Mouse (Mus musculus): ENCODE data around the gene Trim44.

Trim44 gene

DNA sequence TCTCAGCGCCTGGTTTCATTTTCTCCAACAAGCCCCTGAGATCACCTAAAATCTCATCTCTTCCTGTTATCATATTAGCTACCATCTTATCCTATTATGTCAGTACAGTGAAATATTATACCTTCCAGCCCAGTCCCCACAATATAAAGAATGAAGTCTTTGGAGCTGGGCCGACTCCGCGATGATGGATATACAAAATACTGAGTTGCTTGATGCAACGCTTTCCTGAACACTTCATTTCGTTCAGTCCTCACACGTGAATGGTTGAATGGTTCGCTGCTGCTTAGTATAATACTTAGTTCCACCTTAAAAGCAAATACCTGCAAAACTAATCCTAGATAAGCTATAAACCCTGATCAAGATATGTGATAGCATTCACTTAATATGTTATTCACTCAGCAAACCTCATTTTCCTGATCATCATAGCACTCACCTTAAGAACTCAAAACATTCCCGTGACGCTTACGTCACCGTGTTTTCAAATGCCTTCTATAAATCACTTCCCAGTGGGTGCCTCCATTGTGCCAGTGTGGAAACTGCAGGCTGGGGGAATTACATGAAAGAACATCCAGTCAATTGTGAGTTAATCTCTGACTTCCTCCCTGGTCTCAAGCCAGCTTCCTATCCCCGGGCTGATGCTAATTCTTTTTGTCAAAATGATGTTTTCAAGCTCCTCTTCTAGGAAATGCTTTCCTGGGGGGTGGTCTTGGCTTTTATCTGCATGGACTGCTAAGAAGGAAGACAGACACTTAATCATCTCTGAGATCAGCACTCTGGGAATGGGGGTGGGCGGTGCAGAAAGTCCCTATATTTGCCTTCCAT, at the start of gene Trim44:
Gene Trim44, minus strand, starts transcription at position 466 of the 822 bp plus-strand sequence.
- DNase-seq, result no peak

DNA sequence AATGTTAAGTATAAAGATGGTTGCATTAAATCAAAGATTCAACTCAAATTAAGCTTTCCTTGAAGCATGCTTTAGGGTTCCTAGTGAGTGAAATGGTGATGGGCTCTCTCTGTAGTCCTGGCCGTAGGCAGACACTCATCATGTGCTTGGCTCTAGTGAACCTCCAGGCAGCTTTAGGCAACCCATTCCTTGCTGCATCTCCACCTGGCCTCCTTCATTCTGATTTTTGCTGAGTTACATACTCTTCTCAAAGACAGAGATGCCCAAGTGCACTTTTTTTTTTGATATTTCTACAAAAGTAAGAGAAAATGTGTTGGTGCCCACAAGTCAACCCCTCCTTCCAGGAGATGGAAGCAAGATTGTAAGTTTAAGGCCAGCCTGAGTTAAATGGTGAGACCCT, 47.5 kb upstream of the Trim44 start:
- DNase-seq, result no peak

DNA sequence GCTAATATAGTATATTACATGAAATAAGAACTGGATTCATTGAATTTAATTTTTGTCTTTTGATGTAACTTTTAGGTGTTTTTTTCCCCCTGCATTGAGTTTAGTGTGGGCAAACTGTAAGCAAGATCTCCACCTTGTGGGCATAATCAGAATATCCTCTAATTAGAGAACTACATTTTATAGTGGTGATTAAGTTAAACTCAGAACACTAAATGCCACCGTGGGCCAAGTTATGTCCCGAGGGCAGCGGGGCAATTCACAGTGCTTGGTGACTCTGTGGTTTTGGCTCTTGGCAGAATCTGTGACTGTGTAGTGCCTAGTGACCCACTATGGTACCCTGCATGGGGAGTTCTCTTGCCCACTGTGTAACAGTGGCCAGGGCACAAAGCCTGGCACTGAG, 45.8 kb upstream of the Trim44 start:
- no peak for DNase-seq

DNA sequence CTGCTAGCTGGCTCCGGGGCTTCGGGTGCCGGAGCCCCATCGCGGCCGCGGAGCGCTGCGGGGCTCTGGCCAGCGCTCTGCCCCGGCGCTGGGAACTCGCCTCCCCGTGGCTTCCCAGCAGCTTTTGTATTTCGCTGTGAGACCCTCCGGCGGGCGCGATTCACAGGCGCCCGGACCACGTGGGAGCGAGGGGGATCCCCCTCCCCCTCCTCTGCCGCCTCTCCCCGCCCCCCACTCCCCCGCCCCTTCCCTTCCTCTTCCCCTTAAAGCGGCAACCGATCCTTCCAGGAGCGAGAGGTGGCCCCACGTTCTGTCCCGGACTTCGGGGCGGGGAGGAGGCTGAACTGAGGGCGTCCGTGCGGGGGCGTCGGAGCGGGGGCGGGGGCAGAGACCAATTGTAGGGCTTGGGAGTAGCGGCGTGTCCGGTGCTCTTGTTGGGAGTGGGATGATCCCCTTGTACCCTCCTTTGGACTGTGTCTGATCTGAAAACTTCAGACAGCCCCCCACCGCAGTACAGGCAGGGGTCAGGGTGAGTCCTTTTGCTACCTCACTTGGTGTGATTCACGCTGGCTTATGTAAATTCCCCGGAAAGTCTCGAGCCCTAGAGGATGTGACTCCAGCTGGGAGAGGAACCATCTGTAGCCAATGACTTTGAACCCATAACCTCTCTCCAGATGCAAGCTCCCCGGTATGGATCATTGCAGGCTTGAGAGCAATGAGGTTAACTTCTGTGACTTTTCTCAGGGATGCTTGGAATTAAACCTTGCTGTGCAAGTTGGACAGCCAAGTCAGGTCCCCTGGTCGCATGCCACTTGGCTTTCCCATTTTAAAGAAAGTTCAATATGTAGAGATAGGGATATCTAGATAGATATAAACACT, 44.3 kb upstream of the Trim44 start, which contains the start of gene Fjx1:
Gene Fjx1, minus strand, starts transcription at position 829 of the 879 bp plus-strand sequence.
- no peak for DNase-seq

DNA sequence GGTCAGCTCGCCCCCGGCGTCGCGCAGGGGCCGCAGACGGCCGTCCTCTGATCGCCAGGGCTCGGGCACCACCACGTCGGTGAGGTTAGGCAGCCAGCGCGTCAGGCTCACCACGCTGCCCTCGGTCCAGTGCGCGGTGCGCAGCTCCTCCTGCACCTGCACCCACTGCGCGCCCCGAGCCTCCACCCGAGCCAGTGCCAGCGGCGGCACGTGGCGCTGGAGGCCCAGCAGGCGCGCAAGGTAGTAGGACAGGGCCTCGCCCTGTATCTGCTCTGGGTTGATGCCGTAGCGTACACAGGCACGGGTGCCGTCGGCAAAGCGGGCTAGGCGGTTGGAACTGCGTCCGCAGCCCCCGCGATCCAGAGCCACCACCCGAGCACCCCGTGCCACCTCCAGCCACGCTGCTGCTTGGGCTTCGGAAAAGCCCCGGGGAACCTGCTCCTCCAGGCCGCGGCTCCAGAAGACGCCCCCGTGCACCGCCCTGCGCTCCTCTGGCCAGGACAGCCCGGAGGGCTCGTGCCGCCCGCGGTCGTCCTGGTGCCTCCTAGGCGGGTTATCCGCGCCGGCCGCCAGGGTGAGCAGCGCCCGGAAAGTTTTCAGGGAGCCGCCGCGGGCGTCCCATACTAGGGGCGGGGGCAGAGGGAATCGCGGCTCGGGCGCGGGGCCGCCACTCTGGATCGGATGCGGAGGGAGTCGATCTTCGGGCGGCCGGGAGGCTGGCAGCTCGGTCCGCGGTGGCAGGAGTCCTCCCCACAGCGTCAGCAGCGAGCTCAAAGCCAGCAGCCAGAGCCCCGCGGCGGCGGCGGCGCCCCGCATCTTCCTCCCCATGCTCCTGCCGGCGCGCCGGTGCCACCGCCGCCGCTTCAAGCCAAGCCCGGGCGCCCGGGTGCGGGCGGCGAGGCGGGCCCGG, 43.4 kb upstream of the Trim44 start:
- peak; percentile 61 for DNase-seq

DNA sequence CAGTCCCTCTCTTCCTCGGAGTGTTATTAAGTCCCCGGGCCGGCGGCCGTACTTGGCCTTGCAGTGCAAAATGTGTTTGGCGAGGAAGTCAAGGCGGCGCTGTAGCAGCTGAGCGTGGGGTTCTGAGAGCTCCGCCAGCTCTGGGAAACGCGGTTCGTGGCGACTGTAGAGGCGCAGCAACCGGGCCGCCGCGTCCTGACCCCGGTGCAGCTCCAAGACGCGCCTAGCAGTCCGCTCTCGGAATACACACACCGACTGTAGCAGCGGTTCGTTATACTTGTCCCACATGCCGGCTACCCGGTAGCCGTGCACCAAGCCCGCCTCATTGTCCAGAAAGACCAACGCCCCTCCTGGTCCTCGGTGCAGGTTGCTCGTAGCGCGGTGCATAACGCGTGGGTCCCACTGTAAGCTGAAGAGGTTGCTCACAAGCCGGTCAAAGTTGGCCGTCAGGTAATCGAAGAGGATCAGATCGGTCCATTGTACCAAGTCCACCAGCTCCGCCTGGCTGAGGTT, 42.7 kb upstream of the Trim44 start:
- DNase-seq, result peak; percentile 65

DNA sequence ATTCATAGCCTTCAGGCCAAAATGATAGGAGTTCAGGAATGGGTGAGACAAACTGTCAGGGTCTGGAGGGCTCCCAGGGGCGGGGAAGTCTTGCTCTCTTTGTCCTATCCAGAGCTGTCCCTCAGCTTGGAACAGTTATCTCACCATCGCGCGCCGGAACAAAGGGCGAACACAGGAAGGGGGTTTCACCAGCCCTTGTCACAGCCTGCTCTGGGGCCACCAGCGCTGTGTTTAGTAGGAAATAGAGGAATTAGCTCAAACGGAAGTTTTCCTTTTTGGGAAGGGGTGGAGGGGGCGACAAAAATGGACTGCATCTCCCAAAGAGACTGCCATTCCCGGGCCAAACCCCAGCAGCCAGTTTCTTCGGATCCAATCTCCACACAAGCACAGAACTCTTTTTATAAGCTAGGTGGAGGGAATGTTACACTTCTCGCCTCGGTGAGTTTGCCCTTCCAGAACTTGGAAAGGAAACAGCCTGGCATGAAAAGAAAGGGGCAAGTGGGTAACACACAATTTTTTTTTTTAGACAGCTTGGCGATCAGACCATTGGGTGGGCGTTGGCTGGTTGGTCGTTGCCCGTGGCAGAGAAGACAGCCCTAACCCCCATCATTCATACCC, 42.1 kb upstream of the Trim44 start:
- peak; percentile 21 for DNase-seq

DNA sequence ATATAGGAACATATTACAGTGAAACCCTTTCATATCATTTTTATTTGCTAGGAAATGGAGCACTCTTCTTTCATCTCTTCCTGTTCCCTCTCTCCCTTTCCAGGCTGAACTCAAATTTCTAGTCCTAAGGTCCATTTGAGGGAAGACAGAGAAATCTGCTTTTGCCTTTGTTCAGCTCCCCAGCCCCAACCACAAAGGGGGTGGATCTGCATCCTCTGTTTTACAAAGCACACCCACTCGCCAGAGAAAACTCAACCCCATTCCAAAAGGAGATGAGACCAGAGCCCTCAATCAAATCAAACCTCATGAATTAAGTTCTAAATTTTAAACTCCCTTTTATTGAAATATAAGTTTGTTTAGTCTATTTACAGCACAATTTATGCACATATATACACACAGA, 41.4 kb upstream of the Trim44 start:
- no peak for DNase-seq

DNA sequence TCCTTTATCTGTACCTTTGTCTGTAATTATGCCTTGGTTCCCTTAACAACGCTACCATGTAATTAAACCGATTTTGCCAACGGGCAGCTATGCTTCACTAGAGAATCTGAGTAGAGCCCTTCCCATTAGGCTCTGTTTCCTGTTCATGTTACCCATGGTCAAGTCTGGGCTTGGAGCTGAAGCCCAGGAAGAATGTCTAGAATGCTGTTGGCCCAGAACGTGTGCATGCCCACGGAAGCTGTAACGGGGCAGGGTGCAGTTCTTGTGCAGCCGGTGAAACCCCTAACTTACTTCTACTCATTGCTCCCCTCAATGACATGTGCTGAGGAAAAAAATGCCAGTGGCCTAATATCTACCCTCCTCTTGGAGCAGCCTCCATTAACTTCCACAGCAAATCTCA, 40.2 kb upstream of the Trim44 start:
- DNase-seq, result no peak

DNA sequence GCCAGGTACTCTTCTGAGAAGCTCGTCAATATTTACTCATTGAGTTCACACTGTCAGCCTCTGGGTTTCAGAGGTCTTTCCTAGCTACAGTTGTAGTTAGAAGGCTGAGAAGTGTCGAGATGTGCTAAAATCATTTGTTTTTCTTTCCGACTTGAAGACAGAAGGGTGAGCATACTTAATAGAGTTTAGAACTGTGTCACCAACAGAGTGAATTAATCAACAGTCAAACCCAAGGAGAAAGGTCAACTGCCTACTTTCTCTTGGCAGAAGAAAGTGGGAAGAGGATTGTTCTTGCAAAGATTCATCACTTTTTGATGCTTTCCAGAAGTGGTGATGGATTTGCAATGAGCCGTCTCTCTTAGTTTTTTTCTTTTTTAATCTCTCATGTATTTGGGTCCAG, 39.2 kb upstream of the Trim44 start:
- DNase-seq, result no peak

DNA sequence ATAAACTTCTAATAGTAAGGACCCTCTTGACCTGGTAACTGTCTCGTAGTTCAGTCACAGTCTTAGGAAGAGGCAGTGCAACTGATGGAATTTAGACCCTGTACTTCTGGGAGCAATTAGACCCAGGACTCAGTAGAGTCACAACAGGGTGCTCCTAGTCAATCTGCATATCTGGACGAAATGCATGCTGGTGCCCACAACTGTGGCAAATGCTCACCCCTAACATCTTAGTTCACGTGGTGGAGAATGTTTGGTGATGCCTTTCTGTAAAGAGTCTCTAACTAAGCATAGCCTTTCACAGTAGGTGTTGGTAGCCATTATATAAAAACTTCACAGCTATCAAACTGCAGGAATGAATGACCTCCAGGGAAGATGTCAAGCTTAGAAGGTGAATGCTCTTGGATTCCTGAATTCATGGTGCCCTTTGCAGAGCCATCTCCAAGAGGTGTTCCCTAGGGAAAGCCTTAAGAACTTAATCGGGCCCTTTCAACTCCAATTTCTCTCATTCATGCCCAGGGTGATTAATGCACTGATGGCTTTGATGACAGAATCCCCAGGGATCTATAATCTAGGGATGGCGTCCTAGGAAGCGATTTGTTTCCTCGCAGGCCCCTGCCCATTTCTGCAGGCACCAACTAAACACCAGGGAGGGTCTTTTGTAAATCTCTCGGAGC, 29.9 kb upstream of the Trim44 start:
- DNase-seq, result no peak

DNA sequence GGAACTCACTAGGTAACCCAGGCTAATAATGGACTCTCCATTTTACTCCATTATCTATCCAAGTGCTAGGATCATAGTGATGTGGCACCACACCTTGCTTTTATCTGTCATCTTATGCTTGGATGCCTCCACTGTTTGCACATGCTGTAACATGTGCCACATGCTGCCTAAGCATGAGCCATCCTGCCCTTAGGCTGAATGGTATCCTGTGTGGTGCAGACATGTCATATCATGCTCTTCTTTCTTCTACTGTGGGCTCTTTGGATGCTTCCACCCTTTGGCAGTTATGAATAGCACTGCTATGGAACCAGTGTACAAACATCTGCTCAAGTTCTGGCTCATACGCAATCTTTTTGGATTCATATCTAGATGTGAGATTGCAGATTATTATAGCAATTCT, 26.3 kb upstream of the Trim44 start:
- no peak for DNase-seq

DNA sequence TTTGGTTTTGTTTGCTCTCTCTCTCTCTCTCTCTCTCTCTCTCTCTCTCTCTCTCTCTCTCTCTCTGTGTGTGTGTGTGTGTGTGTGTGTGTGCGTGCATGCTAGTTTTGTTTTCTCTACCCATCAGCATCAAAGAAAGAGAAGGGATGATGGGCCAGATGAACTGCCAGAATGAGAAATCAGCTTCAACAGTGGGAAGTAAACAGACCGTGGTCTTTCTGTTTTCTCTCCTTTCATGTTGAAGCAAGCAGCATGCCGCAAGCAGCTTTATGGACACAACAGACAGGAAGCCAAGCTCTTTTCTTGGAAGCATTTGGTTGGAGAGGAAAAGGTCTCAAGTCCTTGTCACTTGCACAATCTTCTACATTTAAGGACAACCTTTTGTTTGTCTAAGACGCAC, 23.5 kb upstream of the Trim44 start:
- no peak for DNase-seq

DNA sequence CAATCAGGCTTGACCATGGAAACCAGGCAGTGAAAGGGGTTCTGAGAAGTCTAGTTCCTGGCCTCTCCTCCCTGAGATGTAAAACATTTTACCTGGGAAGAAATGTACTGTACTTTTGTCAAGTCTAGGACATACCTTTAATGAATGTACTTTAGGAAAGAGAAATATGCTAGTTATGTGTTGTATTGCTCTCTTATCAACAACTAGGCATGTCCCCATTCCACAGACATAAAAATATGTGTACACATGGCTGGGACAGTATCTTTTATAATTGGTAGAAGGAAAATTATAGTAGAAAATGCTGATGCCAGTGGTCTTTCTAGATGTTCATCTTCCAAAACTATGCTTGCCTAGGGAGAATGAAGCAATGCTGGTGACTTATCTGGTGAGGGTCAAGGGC, 20.3 kb upstream of the Trim44 start:
- DNase-seq, result no peak

DNA sequence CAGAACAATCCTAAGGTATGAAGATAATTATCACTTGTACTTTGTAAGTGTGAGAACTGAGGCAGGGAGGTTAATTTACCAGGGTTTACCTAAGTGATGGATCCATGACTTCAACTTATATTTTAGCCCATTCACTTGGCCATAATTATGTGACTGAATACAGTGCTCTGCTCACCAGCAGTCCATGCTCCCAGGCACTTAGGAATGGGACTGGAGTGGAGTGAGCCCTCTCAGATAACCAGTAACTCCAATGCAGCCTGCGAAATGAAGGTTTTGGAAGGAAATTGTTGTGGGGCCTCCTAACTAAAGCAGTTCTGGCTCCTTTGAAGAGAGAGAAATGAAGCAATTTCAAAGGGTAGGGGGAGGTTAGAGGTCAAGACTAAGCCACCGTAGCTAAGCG, 18.8 kb upstream of the Trim44 start:
- DNase-seq, result no peak

DNA sequence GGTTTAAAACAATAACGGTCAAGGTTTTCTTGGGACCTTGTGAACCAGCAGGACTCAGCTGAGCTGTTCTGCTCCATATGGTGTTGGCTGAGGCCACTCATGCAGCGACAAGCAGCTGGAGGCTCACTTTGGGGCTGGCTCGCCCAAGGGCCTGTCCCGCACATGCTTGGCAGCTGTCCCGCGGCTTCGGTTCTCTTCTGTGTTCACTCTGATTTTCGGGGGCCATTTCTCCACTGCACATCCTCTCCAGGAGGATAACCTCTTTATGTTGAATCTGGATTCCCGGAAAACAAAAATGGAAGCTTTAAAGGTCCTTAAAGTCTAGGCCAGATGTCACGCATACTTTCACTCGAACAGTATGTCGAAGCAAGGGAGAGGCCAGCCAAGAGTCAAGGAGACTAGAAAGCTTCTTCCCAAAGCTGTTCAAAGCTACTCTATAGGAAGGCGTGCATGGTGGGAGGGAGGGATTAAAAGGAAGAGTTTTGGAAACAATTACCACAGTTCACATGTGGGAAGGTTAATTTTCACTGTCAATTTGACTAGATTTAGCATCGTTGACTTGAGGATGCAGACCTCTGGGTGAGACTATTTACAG, 8.6 kb upstream of the Trim44 start:
- no peak for DNase-seq

DNA sequence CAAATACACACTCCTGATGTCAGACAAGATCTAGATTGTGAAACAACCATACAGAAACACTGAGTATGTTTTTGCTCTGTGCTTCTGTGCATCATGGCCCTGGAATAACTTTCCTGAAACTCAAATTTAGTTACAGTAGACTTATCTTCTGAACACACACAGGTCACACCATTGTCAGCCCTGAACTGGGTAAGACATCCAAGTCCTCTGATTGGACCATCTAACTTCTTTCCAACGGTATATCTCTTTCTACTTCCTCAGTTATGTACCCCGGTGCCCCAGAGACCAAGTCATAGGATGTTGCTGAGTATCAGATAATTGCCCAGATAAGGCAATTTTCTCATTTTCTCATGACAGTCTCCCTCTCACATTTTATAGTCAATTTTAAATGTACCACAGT, 5.1 kb upstream of the Trim44 start:
- DNase-seq, result no peak

DNA sequence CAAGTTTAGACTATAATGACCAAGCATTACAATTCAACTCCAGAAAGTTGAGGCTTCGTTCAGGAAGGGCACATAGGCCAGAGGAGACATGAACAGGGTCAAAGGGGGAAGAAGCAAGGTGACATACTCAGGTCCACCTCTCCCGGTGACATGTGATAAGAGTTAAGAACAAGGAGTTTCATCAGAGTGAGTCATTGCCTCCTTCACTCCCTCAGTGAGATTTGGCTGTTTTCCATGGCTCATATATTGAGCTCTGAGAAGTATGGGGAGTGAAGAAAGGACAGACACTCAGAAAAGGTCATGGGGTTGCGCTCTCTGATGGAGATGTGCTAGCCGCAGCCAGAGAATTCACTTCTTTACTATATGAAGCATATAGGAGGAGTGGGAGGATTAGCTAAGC, 3.0 kb upstream of the Trim44 start:
- DNase-seq, result no peak

DNA sequence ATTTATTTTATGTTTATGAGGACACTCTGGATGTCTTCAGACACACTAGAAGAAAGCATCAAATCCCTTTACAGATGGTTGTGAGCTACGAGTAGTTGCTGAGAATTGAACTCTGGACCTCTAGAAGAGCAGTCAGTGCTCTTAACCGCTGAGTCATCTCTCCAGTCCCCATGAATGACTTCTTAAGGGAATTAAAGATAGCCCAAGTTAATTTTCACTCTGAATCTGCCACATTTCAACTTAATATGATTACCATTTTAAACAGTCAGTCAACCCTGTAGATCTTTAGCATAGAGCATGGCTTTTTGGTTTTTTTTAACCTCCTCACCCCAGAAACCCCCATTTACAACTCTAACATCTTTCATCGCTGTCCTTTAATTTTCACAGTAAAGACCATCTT, 2.1 kb upstream of the Trim44 start:
- no peak for DNase-seq

DNA sequence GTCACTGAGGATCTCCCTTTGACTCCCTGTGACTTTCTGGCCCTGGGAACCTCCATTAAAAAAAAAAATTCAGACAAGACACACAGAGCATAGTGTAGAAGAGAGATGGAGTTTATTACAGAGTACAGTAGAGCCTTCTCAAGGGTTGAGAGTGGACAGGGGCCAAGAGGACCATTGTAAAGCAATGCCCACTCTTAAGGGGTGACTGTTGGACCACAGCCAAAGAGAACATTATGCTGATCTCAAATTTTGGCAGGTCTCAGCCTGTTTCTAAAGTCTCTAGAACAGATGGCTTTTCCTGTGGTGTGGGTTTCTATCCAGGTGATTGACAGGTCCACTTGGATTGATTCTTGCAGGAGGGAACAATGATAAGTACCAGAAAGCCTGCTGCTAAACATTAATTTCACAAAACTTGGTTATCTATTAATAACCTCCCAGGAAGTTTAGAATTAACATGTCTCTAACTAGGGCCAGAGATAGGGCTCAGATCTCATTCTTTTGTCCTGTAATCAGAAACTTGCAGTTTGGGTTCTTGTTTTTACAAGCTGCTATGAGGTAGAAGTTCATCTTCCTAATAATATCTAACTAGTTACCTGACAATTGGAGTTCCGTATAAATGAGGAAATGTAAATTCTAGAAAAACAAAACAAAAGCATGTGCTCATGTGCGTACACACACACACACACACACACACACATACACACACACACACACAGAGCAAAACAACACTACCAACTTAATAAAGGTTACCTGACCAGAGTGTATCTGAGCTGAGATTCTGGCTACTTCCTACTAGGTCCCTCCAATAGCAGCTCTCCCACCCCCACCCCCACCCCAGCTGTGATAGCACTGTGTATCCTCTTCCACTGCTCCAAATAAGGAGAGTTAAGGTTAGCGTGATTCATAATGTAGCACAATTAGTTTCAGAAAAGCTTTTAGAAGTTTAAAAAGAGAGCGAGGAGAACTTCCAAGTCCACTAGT, 1.0 kb downstream of the Trim44 start:
- no peak for DNase-seq
